Mouse (Mus musculus) adrenal gland, postnatal 4 days (tissue): Measurements from ENCODE around the gene Chrm5. TPM values are rescaled to one million over a fixed set of nuclear protein-coding genes. Genes with fewer than 3 reads are reported as not detected.

ENCODE experiments used
- DNase-seq, 2 experiments: peaks; one replicate each; pipeline ENCODE4 v3.0.0; 2021 to 2022; ENCODE audit warnings: low spot score in 2 of 2, mixed read lengths in 2 of 2
- total RNA-seq, 2 experiments: library from RNA; stranded (reverse); gene quantifications; 2 replicates each; pipeline ENCODE4 v1.2.3; 2021

The Chrm5 gene
- total RNA-seq, 2 experiments from 2014 or later, result 0.25 TPM; not detected in 1

- DNase-seq, result no peak
Observed at GRCm38 (mm10) chr2:112430403-112430802, 50.2 kb downstream of the Chrm5 start.

- DNase-seq, result no peak
Observed at GRCm38 (mm10) chr2:112429665-112430064, 50.9 kb downstream of the Chrm5 start.

Other genes starting within 250 kb of the Chrm5 start
- 10 to 100 TPM in 1 of 2 experiments, 1 to 10 TPM in 1; 8.2 to 12.5 TPM for gene Lpcat4, start 241.3 kb downstream of the Chrm5 start, total RNA-seq
- gene Nutm1, start 221.5 kb downstream of the Chrm5 start, total RNA-seq, result not detected
- gene Nop10, start 218.8 kb downstream of the Chrm5 start, total RNA-seq, result 10 to 100 TPM; 89.3 to 93.9 TPM
- 10 to 100 TPM; 52.8 to 54.2 TPM for gene Slc12a6, start 214.9 kb downstream of the Chrm5 start, total RNA-seq
- not detected for gene Gm21985, start 214.5 kb downstream of the Chrm5 start, total RNA-seq
- gene Emc4, start 112.7 kb downstream of the Chrm5 start, total RNA-seq, result 10 to 100 TPM; 75.3 to 80.2 TPM
- gene Katnbl1, start 101.6 kb downstream of the Chrm5 start, total RNA-seq, result 10 to 100 TPM; 17.1 to 17.3 TPM
- 10 to 100 TPM; 25.1 to 28.3 TPM for gene Emc7, start 25.8 kb downstream of the Chrm5 start, total RNA-seq
- gene Aven, start 12.2 kb upstream of the Chrm5 start, total RNA-seq, result 10 to 100 TPM; 13.1 to 13.7 TPM